Mouse (Mus musculus) heart, postnatal 0 days (tissue): ENCODE measurements around the gene Nptx2.

ENCODE experiments used
- CTCF ChIP-seq: IDR thresholded peaks from 2 replicates; pipeline ENCODE4 v1.5.1; 2016; ENCODE audit warnings: antibody characterized with exemption, control low read depth, low read depth
- EP300 ChIP-seq: IDR thresholded peaks from 2 replicates; pipeline ENCODE4 v1.6.1; 2016; ENCODE audit warnings: antibody characterized with exemption, low read depth

DNA sequence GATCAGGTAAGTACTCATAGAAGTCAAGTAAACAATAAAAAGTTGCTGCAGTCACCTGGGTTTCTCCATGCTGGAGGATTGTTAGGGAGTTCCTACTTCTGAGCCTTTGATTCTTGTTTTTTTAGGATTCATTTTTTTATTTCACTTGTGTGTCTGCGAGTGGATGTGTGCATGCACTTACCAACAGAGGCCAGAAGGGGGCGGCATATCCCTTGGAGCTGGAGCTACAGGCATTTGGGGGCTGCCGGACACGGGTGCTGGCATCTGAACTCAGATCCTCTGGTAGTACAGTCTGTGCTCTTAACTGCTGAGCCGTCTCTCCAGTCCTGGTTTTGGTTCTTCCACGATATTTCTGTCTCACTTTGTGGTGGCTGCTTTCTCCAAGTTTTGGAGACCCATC lies 31.0 kb upstream of the Nptx2 start:
- 0 out of 2 replicates have a peak, but pooled peaks have one; percentile 10 for TF ChIP-seq CTCF
- no peak for TF ChIP-seq EP300
